Mouse (Mus musculus) lung, embryonic 15.5 days (tissue): Measurements from ENCODE around the gene Scube2. TPM values are rescaled to one million over a fixed set of nuclear protein-coding genes. Genes with fewer than 3 reads are reported as not detected.
A peak's percentile ranks its signal among the peaks of the same experiment; 100 is the strongest.

Experiments used
- ATAC-seq: fragments of 200-750 bp; cut with Nextera tagmentation; 2 replicates; pipeline ENCODE4 v1.8.0; 2017; ENCODE audit warnings: moderate number of reproducible peaks, borderline replicate concordance; ENCODE audit not compliant: low FRiP score, low TSS enrichment; ENCODE audit errors: extremely low read depth
- H3K27ac ChIP-seq: fragments of 300-500 bp; sonication (generic); 2 replicates; pipeline ENCODE4 v1.5.1; 2015; ENCODE audit warnings: moderate library complexity, mild to moderate bottlenecking, inconsistent platforms
- H3K27me3 ChIP-seq: fragments of 300-500 bp; sonication (generic); 2 replicates; pipeline ENCODE4 v1.6.1; 2015; ENCODE audit warnings: inconsistent platforms
- H3K36me3 ChIP-seq: fragments of 300-500 bp; sonication (generic); 2 replicates; pipeline ENCODE4 v1.6.1; 2015; ENCODE audit warnings: inconsistent platforms
- H3K4me1 ChIP-seq: fragments of 300-500 bp; sonication (generic); 2 replicates; pipeline ENCODE4 v1.6.1; 2015; ENCODE audit warnings: inconsistent platforms
- H3K4me2 ChIP-seq: fragments of 300-500 bp; sonication (generic); 2 replicates; pipeline ENCODE4 v1.6.1; 2015; ENCODE audit warnings: inconsistent platforms, mild to moderate bottlenecking, moderate library complexity
- H3K4me3 ChIP-seq: fragments of 300-500 bp; sonication (generic); 2 replicates; pipeline ENCODE4 v1.5.1; 2015; ENCODE audit warnings: mild to moderate bottlenecking, inconsistent platforms
- H3K9ac ChIP-seq: fragments of 300-500 bp; sonication (generic); 2 replicates; pipeline ENCODE4 v1.6.1; 2015; ENCODE audit warnings: inconsistent platforms
- H3K9me3 ChIP-seq: fragments of 300-500 bp; sonication (generic); 2 replicates; pipeline ENCODE4 v1.6.1; 2016; ENCODE audit warnings: inconsistent platforms
- WGBS: fragments of 180-500 bp; shearing (Covaris S2); methylation state at CpG from one replicate; pipeline ENCODE4 v1.1.7; 2015; 5-methylcytosine and 5-hydroxymethylcytosine counted together
- polyA plus RNA-seq: library from polyadenylated mRNA; unstranded; fragments of >200 nt; fragmentation: Nextera tagmentation; extraction: Ambion mirVana; gene quantifications from 2 replicates; pipeline ENCODE4 v1.2.1, GENCODE M21; 2015

Scube2 gene
- polyA plus RNA-seq, 1 experiment from 2014 or later, result 3.1 TPM

- Histone ChIP-seq H3K27me3 (no peaks in the 10 kb centered on the region), H3K4me2 (no peak overlapping the region), H3K9me3 (no peaks in the 10 kb centered on the region), H3K9ac (no peak overlapping the region), H3K36me3 (no peaks in the 10 kb centered on the region), H3K27ac (no peak overlapping the region), H3K4me1 (peaks cover 9% of the 10 kb centered on the region), H3K4me3 (no peak overlapping the region)
- no peak for ATAC-seq
- 61% methylated on average over 3 of the region's 3 CpGs for WGBS
Observed at GRCm38 (mm10) chr7:109790818-109791217, 74.7 kb downstream of the Scube2 start.

GRCm38 (mm10) chr7:109787860-109788259 is 77.6 kb downstream of the Scube2 start:
- H3K9ac ChIP-seq, result no peak overlapping the region
- ATAC-seq, result no peak
- no peak overlapping the region for H3K4me2 ChIP-seq
- no peak overlapping the region for H3K4me3 ChIP-seq
- no peak overlapping the region for H3K27ac ChIP-seq
- no peaks in the 10 kb centered on the region for H3K36me3 ChIP-seq
- WGBS, result 70% methylated on average over 2 of the region's 2 CpGs
- peaks cover 14% of the 10 kb centered on the region for H3K27me3 ChIP-seq
- H3K9me3 ChIP-seq, result no peaks in the 10 kb centered on the region
- no peaks in the 10 kb centered on the region for H3K4me1 ChIP-seq

- Histone ChIP-seq H3K4me1 (peaks cover 14% of the 10 kb centered on the region), H3K27me3 (peaks cover 58% of the 10 kb centered on the region), H3K9me3 (no peaks in the 10 kb centered on the region), H3K27ac (no peak overlapping the region), H3K4me2 (no peak overlapping the region), H3K9ac (no peak overlapping the region), H3K36me3 (no peaks in the 10 kb centered on the region), H3K4me3 (no peak overlapping the region)
- ATAC-seq, result no peak
- 19% methylated on average over 7 of the region's 7 CpGs for WGBS
Observed at GRCm38 (mm10) chr7:109783281-109783680, 82.2 kb downstream of the Scube2 start.

- Histone ChIP-seq H3K9me3 (no peaks in the 10 kb centered on the region), H3K4me3 (peak within 1 kb of the TSS; percentile 41), H3K27ac (no peak within 1 kb of the TSS), H3K36me3 (no peaks in the 10 kb centered on the region), H3K9ac (peak within 1 kb of the TSS; percentile 33; the same call in 1 of the 2 replicates), H3K4me1 (peaks cover 14% of the 10 kb centered on the region), H3K4me2 (peak within 1 kb of the TSS; percentile 92), H3K27me3 (peaks cover 65% of the 10 kb centered on the region)
- ATAC-seq, result peak; percentile 86
- WGBS, result 2% methylated on average over 52 of the region's 52 CpGs
Observed at GRCm38 (mm10) chr7:109781470-109782203, 83.8 kb downstream of the Scube2 start, which contains the start of gene Nrip3. Nrip3 (minus strand) TSS chr7:109782025.

- H3K4me1 ChIP-seq, result peaks cover 14% of the 10 kb centered on the region
- no peaks in the 10 kb centered on the region for H3K36me3 ChIP-seq
- 1% methylated on average over 24 of the region's 24 CpGs for WGBS
- H3K4me3 ChIP-seq, result peak overlapping the region; percentile 41
- peaks cover 65% of the 10 kb centered on the region for H3K27me3 ChIP-seq
- H3K4me2 ChIP-seq, result peak overlapping the region; percentile 92
- peak; percentile 66; the same call in 1 of the 2 replicates for ATAC-seq
- no peak overlapping the region for H3K27ac ChIP-seq
- no peaks in the 10 kb centered on the region for H3K9me3 ChIP-seq
- H3K9ac ChIP-seq, result peak overlapping the region; percentile 33; the same call in 1 of the 2 replicates
Observed at GRCm38 (mm10) chr7:109781087-109781469, 84.4 kb downstream of the Scube2 start.

- no peaks in the 10 kb centered on the region for H3K36me3 ChIP-seq
- ATAC-seq, result no peak
- no peaks in the 10 kb centered on the region for H3K27me3 ChIP-seq
- no peak overlapping the region for H3K4me3 ChIP-seq
- no peaks in the 10 kb centered on the region for H3K9me3 ChIP-seq
- no peak overlapping the region for H3K9ac ChIP-seq
- no peaks in the 10 kb centered on the region for H3K4me1 ChIP-seq
- H3K27ac ChIP-seq, result no peak overlapping the region
- no peak overlapping the region for H3K4me2 ChIP-seq
Observed at GRCm38 (mm10) chr7:109772251-109772650, 93.2 kb downstream of the Scube2 start.

GRCm38 (mm10) chr7:109768699-109769383 is 96.6 kb downstream of the Scube2 start:
- H3K4me3 ChIP-seq, result no peak overlapping the region
- no peak overlapping the region for H3K4me2 ChIP-seq
- H3K9ac ChIP-seq, result no peak overlapping the region
- H3K9me3 ChIP-seq, result no peaks in the 10 kb centered on the region
- no peak overlapping the region for H3K27ac ChIP-seq
- no peaks in the 10 kb centered on the region for H3K27me3 ChIP-seq
- H3K36me3 ChIP-seq, result no peaks in the 10 kb centered on the region
- no peaks in the 10 kb centered on the region for H3K4me1 ChIP-seq
- ATAC-seq, result no peak
- 37% methylated on average over 2 of the region's 2 CpGs for WGBS

- WGBS, result 76% methylated on average over 7 of the region's 7 CpGs
- Histone ChIP-seq H3K4me3 (no peak overlapping the region), H3K27me3 (no peaks in the 10 kb centered on the region), H3K36me3 (no peaks in the 10 kb centered on the region), H3K4me1 (no peaks in the 10 kb centered on the region), H3K9me3 (no peaks in the 10 kb centered on the region), H3K9ac (no peak overlapping the region), H3K27ac (no peak overlapping the region), H3K4me2 (no peak overlapping the region)
- no peak for ATAC-seq
Observed at GRCm38 (mm10) chr7:109767575-109768350, 97.7 kb downstream of the Scube2 start.

GRCm38 (mm10) chr7:109764009-109764408 is 101.5 kb downstream of the Scube2 start:
- Histone ChIP-seq H3K36me3 (no peaks in the 10 kb centered on the region), H3K27ac (no peak overlapping the region), H3K9ac (no peak overlapping the region), H3K9me3 (no peaks in the 10 kb centered on the region), H3K27me3 (no peaks in the 10 kb centered on the region), H3K4me2 (no peak overlapping the region), H3K4me1 (no peaks in the 10 kb centered on the region), H3K4me3 (no peak overlapping the region)
- WGBS, result 72% methylated on average over 2 of the region's 2 CpGs
- no peak for ATAC-seq

GRCm38 (mm10) chr7:109756291-109756690 is 109.2 kb downstream of the Scube2 start:
- no peak overlapping the region for H3K27ac ChIP-seq
- no peak overlapping the region for H3K9ac ChIP-seq
- no peak for ATAC-seq
- no peaks in the 10 kb centered on the region for H3K36me3 ChIP-seq
- no peaks in the 10 kb centered on the region for H3K27me3 ChIP-seq
- no peaks in the 10 kb centered on the region for H3K9me3 ChIP-seq
- 89% methylated on average over 3 of the region's 3 CpGs for WGBS
- H3K4me3 ChIP-seq, result no peak overlapping the region
- H3K4me2 ChIP-seq, result no peak overlapping the region
- H3K4me1 ChIP-seq, result peaks cover 14% of the 10 kb centered on the region; the same call in 1 of the 2 replicates

- no peak overlapping the region for H3K27ac ChIP-seq
- no peak overlapping the region for H3K4me2 ChIP-seq
- no peak overlapping the region for H3K9ac ChIP-seq
- no peaks in the 10 kb centered on the region for H3K36me3 ChIP-seq
- H3K4me1 ChIP-seq, result peaks cover 20% of the 10 kb centered on the region; the same call in 1 of the 2 replicates
- ATAC-seq, result no peak
- WGBS, result 85% methylated on average over 8 of the region's 8 CpGs
- no peaks in the 10 kb centered on the region for H3K27me3 ChIP-seq
- H3K9me3 ChIP-seq, result no peaks in the 10 kb centered on the region
- H3K4me3 ChIP-seq, result no peak overlapping the region
Observed at GRCm38 (mm10) chr7:109754034-109754433, 111.4 kb downstream of the Scube2 start.
